Mouse (Mus musculus) lung, postnatal 0 days (tissue): Measurements from ENCODE around the gene Ddx56. TPM values are rescaled to one million over a fixed set of nuclear protein-coding genes. Genes with fewer than 3 reads are reported as not detected.

ENCODE experiments used
- ATAC-seq: fragments of 200-750 bp; cut with Nextera tagmentation; 2 replicates; pipeline ENCODE4 v1.8.0; 2017; ENCODE audit warnings: moderate library complexity
- DNase-seq: peaks from one replicate; pipeline ENCODE4 v3.0.0-alpha.2; 2016; ENCODE audit warnings: low spot score
- H3K27ac ChIP-seq: fragments of 300-500 bp; sonication (generic); 2 replicates; pipeline ENCODE4 v1.5.1; 2014; ENCODE audit warnings: antibody characterized with exemption, mild to moderate bottlenecking, low read length, mixed read lengths
- H3K27me3 ChIP-seq: fragments of 300-500 bp; sonication (generic); replicated peaks from 2 replicates; pipeline ENCODE4 v1.6.1; 2014; ENCODE audit warnings: low read length, mixed read lengths; ENCODE audit not compliant: insufficient read depth
- H3K36me3 ChIP-seq: fragments of 300-500 bp; sonication (generic); 2 replicates; pipeline ENCODE4 v1.6.1; 2014; ENCODE audit warnings: low read length, mixed read lengths; ENCODE audit not compliant: insufficient read depth
- H3K4me1 ChIP-seq: fragments of 300-500 bp; sonication (generic); 2 replicates; pipeline ENCODE4 v1.6.1; 2014; ENCODE audit warnings: antibody characterized with exemption, low read depth, low read length, mixed read lengths; ENCODE audit not compliant: insufficient read depth
- H3K4me2 ChIP-seq: fragments of 300-500 bp; sonication (generic); replicated peaks from 2 replicates; pipeline ENCODE4 v1.6.1; 2014; ENCODE audit warnings: low read depth, mild to moderate bottlenecking, low read length, moderate library complexity, mixed read lengths
- H3K4me3 ChIP-seq: fragments of 300-500 bp; sonication (generic); 2 replicates; pipeline ENCODE4 v1.5.1; 2014; ENCODE audit warnings: low read depth, low read length
- H3K9ac ChIP-seq: fragments of 300-500 bp; sonication (generic); replicated peaks from 2 replicates; pipeline ENCODE4 v1.6.1; 2014; ENCODE audit warnings: low read depth, mild to moderate bottlenecking
- H3K9me3 ChIP-seq: fragments of 300-500 bp; sonication (generic); 2 replicates; pipeline ENCODE4 v1.6.1; 2016; ENCODE audit warnings: low read length, mixed read lengths
- CTCF ChIP-seq: IDR thresholded peaks from 2 replicates; pipeline ENCODE4 v1.5.1; 2016; ENCODE audit warnings: antibody characterized with exemption, mild to moderate bottlenecking
- EP300 ChIP-seq: IDR thresholded peaks from 2 replicates; pipeline ENCODE4 v1.6.1; 2016; ENCODE audit warnings: antibody characterized with exemption, mild to moderate bottlenecking, control low read depth
- WGBS: fragments of 180-500 bp; shearing (Covaris S2); extraction: QIAGEN DNeasy Blood & Tissue Kit; methylation state at CpG from one replicate; pipeline ENCODE4 v1.1.7; 2014; 5-methylcytosine and 5-hydroxymethylcytosine counted together
- polyA plus RNA-seq: library from polyadenylated mRNA; unstranded; fragments of >200 nt; fragmentation: Nextera tagmentation; extraction: Ambion mirVana; gene quantifications from 2 replicates; pipeline ENCODE4 v1.2.1, GENCODE M21; 2015

Ddx56 gene
- 38.2 and 41.9 TPM in 2 replicates for polyA plus RNA-seq

DNA sequence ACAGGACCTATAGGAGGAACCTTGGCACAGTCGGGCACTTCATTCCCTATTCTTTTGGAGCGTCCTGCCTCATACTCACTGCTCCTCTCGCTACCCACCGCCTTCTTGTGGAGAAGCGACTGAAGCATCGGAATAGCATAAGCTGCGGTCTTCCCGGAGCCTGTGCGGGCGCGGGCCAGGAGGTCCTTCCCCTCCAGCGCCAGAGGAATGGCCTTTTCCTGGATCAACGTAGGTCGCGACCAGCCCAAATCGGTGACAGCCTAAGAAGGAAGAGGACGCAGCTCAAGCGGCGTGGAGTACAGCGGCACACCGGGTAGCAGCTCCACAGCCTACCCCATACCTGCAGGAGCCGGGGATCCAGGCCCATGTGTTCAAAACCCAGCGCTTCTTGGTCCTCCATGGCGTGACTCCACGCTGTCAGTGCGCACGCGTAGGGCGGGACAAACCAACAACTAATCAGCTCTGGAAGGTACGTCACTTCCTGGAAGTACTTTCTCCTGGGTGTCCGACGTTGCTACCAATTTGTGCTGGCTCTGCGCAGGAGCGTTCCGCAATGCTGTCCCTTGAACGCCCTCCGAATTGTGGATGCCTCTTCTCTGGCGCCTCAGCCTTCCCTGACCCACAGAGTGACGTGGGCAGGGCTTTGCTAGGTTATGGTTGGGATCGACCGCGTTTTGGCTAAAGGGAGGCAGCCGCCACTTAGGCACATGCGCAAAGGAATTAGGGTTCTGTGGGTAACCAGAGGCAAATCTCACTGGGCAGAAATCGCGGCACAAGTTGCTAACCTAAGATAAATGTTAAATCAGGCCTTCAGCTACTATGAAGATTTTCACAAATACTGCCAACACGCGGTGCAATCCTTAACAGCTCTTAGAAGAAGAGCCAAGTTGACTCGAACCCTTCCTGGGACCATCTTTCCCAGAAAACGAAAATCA, at the start of gene Ddx56:
Ddx56 (minus strand) TSS at position 453 of the 935 bp plus-strand sequence.
- peak within 1 kb of the TSS; percentile 94 for H3K4me3 ChIP-seq
- peaks cover 13% of the 10 kb centered on the region; the same call in 1 of the 2 replicates for H3K4me1 ChIP-seq
- TF ChIP-seq EP300 (no peak), CTCF (no peak)
- peak within 1 kb of the TSS; percentile 82 for H3K9ac ChIP-seq
- WGBS: 1% methylated on average over 50 of the region's 50 CpGs
- peak within 1 kb of the TSS; percentile 89 for H3K4me2 ChIP-seq
- ATAC-seq (peak; percentile 100), DNase-seq (peak; percentile 98)
- H3K27ac ChIP-seq: peak within 1 kb of the TSS; percentile 93
- H3K9me3 ChIP-seq: no peaks in the 10 kb centered on the region
- peaks cover 32% of the 10 kb centered on the region for H3K36me3 ChIP-seq
- H3K27me3 ChIP-seq: no peaks in the 10 kb centered on the region

DNA sequence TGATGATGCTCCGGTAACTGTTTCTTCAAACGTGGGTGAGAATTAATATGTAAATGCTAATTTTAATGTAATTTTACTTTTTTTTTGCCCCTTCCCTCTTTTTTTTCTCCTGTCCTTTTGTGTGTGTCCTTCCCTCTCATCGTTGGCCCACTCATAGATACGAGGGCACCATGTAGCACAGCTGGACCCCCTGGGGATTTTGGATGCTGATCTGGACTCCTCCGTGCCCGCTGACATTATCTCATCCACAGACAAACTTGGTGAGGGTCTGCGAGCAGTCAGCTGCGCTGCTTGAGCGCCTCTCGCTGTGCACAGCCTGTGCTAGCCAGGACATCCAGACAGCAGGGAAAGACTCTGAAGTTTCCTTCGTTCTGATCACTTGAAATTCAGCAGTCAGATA, 49.2 kb upstream of the Ddx56 start:
- DNase-seq: no peak
- H3K4me1 ChIP-seq: no peaks in the 10 kb centered on the region
- ATAC-seq: no peak
- TF ChIP-seq EP300 (no peak), CTCF (no peak)
- no peaks in the 10 kb centered on the region for H3K27me3 ChIP-seq
- H3K9ac ChIP-seq: no peak overlapping the region
- H3K4me2 ChIP-seq: no peak overlapping the region
- H3K27ac ChIP-seq: no peak overlapping the region
- H3K4me3 ChIP-seq: no peak overlapping the region
- peaks cover 34% of the 10 kb centered on the region for H3K36me3 ChIP-seq
- no peaks in the 10 kb centered on the region for H3K9me3 ChIP-seq
- 88% methylated on average over 11 of the region's 11 CpGs for WGBS

DNA sequence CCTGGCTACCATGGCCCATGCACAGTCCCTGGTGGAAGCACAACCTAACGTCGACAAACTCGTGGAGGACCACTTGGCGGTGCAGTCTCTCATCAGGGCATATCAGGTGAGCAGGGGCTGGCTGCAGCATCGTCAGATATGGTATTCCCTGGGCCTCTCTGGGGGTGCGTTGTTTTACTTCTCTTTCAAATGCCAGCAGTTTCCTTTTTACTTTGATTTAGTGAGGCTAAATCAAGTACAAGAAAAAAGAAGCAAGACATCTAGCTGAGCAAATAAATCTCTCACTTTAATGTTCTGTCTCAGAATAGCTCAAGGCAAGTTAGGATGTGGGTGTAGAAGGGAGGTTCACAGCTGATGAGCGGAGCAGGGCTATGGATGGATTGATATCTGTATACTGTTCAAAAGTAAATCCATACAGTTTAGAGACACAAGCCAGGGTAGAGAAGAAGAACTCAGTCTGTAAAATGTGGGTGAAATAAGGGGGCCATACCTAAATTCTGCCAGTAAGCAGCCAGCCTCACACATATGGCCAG, 46.4 kb upstream of the Ddx56 start:
- H3K36me3 ChIP-seq: peaks cover 24% of the 10 kb centered on the region
- no peaks in the 10 kb centered on the region for H3K27me3 ChIP-seq
- H3K9me3 ChIP-seq: no peaks in the 10 kb centered on the region
- H3K9ac ChIP-seq: no peak overlapping the region
- no peak overlapping the region for H3K27ac ChIP-seq
- DNase-seq (no peak), ATAC-seq (no peak)
- 86% methylated on average over 7 of the region's 7 CpGs for WGBS
- no peaks in the 10 kb centered on the region for H3K4me1 ChIP-seq
- TF ChIP-seq EP300 (no peak), CTCF (no peak)
- H3K4me3 ChIP-seq: no peak overlapping the region
- no peak overlapping the region for H3K4me2 ChIP-seq

DNA sequence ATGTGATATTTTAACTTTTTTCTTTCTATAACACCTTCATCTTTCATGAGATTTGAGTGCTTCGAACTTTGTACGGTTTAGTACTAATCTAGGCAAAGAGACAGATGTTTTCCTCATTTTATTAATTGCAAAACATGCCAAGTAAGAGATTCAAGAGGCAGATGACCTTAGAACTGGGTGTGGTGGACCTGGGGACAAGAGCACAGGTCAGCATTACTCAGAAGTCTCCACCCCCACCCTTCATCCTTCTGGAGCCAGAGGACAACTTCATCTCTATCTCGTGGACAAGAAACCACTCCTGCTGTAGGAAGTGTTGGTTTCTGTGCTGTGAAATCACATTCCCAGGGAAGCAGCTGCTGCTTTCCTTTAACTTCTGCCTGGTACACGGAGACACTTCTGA, 40.6 kb upstream of the Ddx56 start:
- ATAC-seq (no peak), DNase-seq (no peak)
- no peak overlapping the region for H3K27ac ChIP-seq
- H3K27me3 ChIP-seq: no peaks in the 10 kb centered on the region
- no peaks in the 10 kb centered on the region for H3K9me3 ChIP-seq
- no peak overlapping the region for H3K9ac ChIP-seq
- TF ChIP-seq EP300 (no peak), CTCF (no peak)
- no peak overlapping the region for H3K4me2 ChIP-seq
- WGBS: 80% methylated on average over 4 of the region's 4 CpGs
- H3K4me3 ChIP-seq: no peak overlapping the region
- no peaks in the 10 kb centered on the region for H3K4me1 ChIP-seq
- 0 out of 2 replicates have a peak, but pooled peaks cover 4% of the 10 kb centered on the region for H3K36me3 ChIP-seq

DNA sequence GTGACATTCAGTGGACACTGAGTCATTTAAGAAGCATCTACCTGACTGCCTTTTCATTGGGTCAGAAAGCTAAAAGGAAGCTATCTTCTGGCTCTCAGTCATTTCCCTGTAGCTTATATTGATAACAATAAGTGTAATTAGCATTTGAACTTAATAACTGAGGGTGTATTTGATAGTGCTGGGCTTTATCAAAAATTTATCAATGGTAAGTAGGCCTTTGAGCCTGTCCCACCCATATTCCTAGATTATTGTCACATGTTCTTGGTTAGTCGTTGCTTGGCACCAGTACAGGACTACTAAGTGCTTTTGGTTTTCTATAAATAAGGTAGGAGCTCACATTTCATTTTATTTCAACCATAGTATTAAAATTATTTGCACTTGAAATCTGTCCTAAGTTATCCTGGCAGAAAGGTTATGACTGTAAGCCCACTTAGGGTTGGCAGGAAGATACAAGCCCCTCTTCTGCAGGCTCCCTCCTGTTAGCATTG, 38.4 kb upstream of the Ddx56 start:
- H3K27me3 ChIP-seq: no peaks in the 10 kb centered on the region
- H3K4me3 ChIP-seq: no peak overlapping the region
- DNase-seq (no peak), ATAC-seq (no peak)
- no peak overlapping the region for H3K9ac ChIP-seq
- WGBS: 76% methylated on average over 1 of the region's 1 CpGs
- no peaks in the 10 kb centered on the region for H3K9me3 ChIP-seq
- TF ChIP-seq EP300: no peak
- no peak for TF ChIP-seq CTCF
- 0 out of 2 replicates have a peak, but pooled peaks cover 4% of the 10 kb centered on the region for H3K36me3 ChIP-seq
- no peaks in the 10 kb centered on the region for H3K4me1 ChIP-seq
- H3K4me2 ChIP-seq: no peak overlapping the region
- no peak overlapping the region for H3K27ac ChIP-seq

DNA sequence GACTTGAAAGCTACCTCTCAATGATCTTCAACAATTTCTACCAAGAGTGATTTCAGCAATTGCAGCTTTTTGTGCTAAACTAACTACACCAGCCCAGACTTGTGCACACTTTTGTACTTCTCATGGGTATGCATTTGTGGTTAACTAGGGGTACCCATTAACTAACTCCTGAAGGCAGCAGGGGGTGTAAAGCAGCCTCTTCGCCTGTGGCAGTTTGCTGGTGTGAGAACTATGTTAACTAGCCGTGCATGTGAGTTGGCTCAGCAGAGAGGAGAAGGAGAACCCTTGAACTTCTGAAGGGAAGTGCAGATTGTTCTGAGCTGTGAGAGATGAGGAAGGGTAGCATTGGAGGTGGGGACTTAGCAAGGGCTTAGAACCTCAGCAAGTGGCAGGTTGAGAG, 35.2 kb upstream of the Ddx56 start:
- peaks cover 14% of the 10 kb centered on the region; the same call in 1 of the 2 replicates for H3K36me3 ChIP-seq

More for the DNA sequence above, 35.2 kb upstream of the Ddx56 start:
- TF ChIP-seq EP300 (no peak), CTCF (no peak)
- H3K4me2 ChIP-seq: no peak overlapping the region
- no peaks in the 10 kb centered on the region for H3K9me3 ChIP-seq
- no peaks in the 10 kb centered on the region for H3K27me3 ChIP-seq
- no peak overlapping the region for H3K9ac ChIP-seq
- 86% methylated on average over 2 of the region's 2 CpGs for WGBS
- H3K27ac ChIP-seq: no peak overlapping the region
- ATAC-seq: no peak
- no peak overlapping the region for H3K4me3 ChIP-seq
- no peak for DNase-seq
- H3K4me1 ChIP-seq: no peaks in the 10 kb centered on the region
